17 mouse cellular contexts compared by ENCODE assay signal in the genomic region with DNA sequence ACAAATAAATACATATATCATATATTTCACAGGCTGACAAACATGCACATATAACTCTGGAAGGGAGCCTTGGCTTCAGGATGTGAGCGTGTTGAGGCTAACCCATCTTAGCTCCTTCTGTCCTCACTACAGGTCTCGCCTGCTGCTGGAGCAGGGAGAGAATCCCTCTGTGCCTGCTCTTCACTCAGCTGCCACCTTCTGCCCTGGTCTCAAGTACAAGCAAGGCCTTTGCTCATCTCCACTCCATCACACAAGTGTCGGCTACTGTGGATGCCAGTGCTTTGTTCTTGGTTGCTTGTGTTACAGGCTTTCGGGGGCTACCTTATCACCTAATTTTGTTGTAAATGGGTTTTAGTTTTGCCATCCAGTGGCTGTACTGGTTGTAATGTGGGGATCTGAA. TPM values are rescaled to one million over a fixed set of nuclear protein-coding genes. Genes with fewer than 3 reads are reported as not detected.
DNase-seq lines count a peak whose midpoint lies in the region; ATAC-seq and TF ChIP-seq lines count a peak whose summit lies in the region.
"Had no signal": no experiment of that assay in that cellular context is flagged by ENCODE, and none has a peak within 500 bp of the region (broad histone marks: within the 10 kb centered on the region; RNA-seq: fewer than 3 reads in every experiment).

No protein-coding gene starts in this region.

- peaks cover 21% of the 10 kb centered on the region for H3K4me1 ChIP-seq in cerebellum, adult 2 months (ENCODE audit: control insufficient read depth, insufficient read depth, low read length)
- H3K4me1 ChIP-seq in limb, embryonic 10.5 days, result no peaks in the 10 kb centered on the region; the same call in 1 of the 2 replicates
- H3K4me1 ChIP-seq: embryonic facial prominence, embryonic 15.5 days; heart, embryonic 13.5 days; kidney, embryonic 15.5 days had no signal

- TF ChIP-seq CTCF in cerebellum, adult 2 months (IDR thresholded peaks at IDR 0.05; ENCODE audit: borderline replicate concordance, insufficient read depth, low read depth, low read length), result no peak

- intact Hi-C loops in left cerebral cortex, postnatal 4 days (cut with DNase I), result no loop called here

- H3K27ac ChIP-seq in cerebellum, adult 2 months (ENCODE audit: insufficient read depth, low read length), result peak overlapping the region; percentile 48
- H3K27ac ChIP-seq in limb, embryonic 10.5 days, result no peak overlapping the region
- H3K27ac ChIP-seq: embryonic facial prominence, embryonic 15.5 days; forebrain, embryonic 15.5 days; heart, embryonic 13.5 days; hindbrain, embryonic 14.5 days; kidney, embryonic 15.5 days had no signal

- no peak overlapping the region for H3K4me3 ChIP-seq in cerebellum, adult 2 months (replicated peaks; ENCODE audit: insufficient read depth, low read depth, low read length)
- H3K4me3 ChIP-seq in limb, embryonic 10.5 days, result no peak overlapping the region
- H3K4me3 ChIP-seq: embryonic facial prominence, embryonic 15.5 days; erythroblast, embryonic 14.5 days; forebrain, embryonic 15.5 days; heart, embryonic 13.5 days; kidney, embryonic 15.5 days had no signal

- DNase-seq in cerebellum, adult 2 months, result peak; percentile 55 to 66
- peak; percentile 34 for DNase-seq in left cerebral cortex, postnatal 4 days
- DNase-seq in left cerebral cortex, adult 18-20 months (ENCODE audit: low spot score in 2 of 2), result no peak
- peak; percentile 65 to 72 for DNase-seq in cerebellum, postnatal 14 days
- DNase-seq in limb, embryonic 10.5 days (ENCODE audit: low spot score), result peak; percentile 20
- no peak for DNase-seq in layer of hippocampus, adult 8-10 months (ENCODE audit: low spot score in 2 of 2)
- DNase-seq: adrenal gland, adult 2 months; adrenal gland, postnatal 25 days; embryo, embryonic 11 days; gastrocnemius, postnatal 10 days had no signal

- H3K36me3 ChIP-seq in limb, embryonic 10.5 days, result no peaks in the 10 kb centered on the region
- H3K36me3 ChIP-seq: embryonic facial prominence, embryonic 15.5 days; forebrain, embryonic 15.5 days; heart, embryonic 13.5 days; kidney, embryonic 15.5 days had no signal

- no peak for ATAC-seq in cerebellum, adult (ENCODE audit: insufficient number of reproducible peaks, low FRiP score, low TSS enrichment)
- ATAC-seq: forebrain, embryonic 15.5 days had no signal

- H3K27me3 ChIP-seq in cerebellum, adult 2 months (ENCODE audit: control insufficient read depth, insufficient read depth, low read length), result no peaks in the 10 kb centered on the region
- peaks cover 11% of the 10 kb centered on the region for H3K27me3 ChIP-seq in limb, embryonic 10.5 days (ENCODE audit: low read depth, poor library complexity, severe bottlenecking)
- H3K27me3 ChIP-seq: forebrain, embryonic 15.5 days; kidney, embryonic 15.5 days had no signal

- no peak for TF ChIP-seq POLR2A in cerebellum, adult 2 months (IDR thresholded peaks at IDR 0.05; ENCODE audit: borderline replicate concordance, insufficient read depth, low read length)

- no peaks in the 10 kb centered on the region for H3K9me3 ChIP-seq in limb, embryonic 10.5 days (replicated peaks)
- H3K9me3 ChIP-seq: embryonic facial prominence, embryonic 15.5 days; forebrain, embryonic 15.5 days; heart, embryonic 13.5 days; kidney, embryonic 15.5 days had no signal

- WGBS in cerebellum, adult 2 months, result 73% methylated on average over 4 of the region's 4 CpGs
- WGBS in limb, embryonic 10.5 days, result 71% methylated on average over 4 of the region's 4 CpGs

RNA-seq across cellular contexts. Expression of gene Foxn2, which starts 41.7 kb away (rescaled TPM):
- 20.1 and 21.5 TPM in 2 replicates for polyA plus RNA-seq in cerebellum, adult 2 months (2012; rRNA removed)
- 10 to 100 TPM; 13.7 to 14.6 TPM for total RNA-seq in left cerebral cortex, postnatal 4 days (2021)
- total RNA-seq in left cerebral cortex, adult 18-20 months (2021), result 10 to 100 TPM; 15.4 to 16.0 TPM
- polyA plus RNA-seq in limb, embryonic 10.5 days (2016; fragmentation: Nextera tagmentation; extraction: Ambion mirVana), result 14.3 and 16.2 TPM in 2 replicates
- 10 to 100 TPM; 22.9 to 25.2 (median 24.0) TPM for total RNA-seq in layer of hippocampus, adult 8-10 months (2022)

Comparison
In these comparisons a context has a peak if more than half of its experiments do, and no peak if none do; other contexts are left out.
1. DNase-seq: peak in cerebellum, adult 2 months (2 of 2), left cerebral cortex, postnatal 4 days (single experiment), cerebellum, postnatal 14 days (2 of 2) and limb, embryonic 10.5 days (single experiment); none in left cerebral cortex, adult 18-20 months (0 of 2) and layer of hippocampus, adult 8-10 months (0 of 2).